Mouse (Mus musculus) Muller cell, postnatal 12 days (primary cell): ENCODE results near the gene Fbll1.

ENCODE experiments used
- DNase-seq: peaks from one replicate; pipeline ENCODE4 v3.0.0-alpha.2; 2015; ENCODE audit errors: inconsistent ontology term

The Fbll1 gene

GRCm38 (mm10) chr11:35784002-35784401 is 14.7 kb downstream of the Fbll1 start:
- DNase-seq, result no peak

- DNase-seq, result no peak
These were observed 15.6 kb downstream of the Fbll1 start for GRCm38 (mm10) chr11:35783038-35783437.

- DNase-seq, result no peak
These were observed 16.2 kb downstream of the Fbll1 start for GRCm38 (mm10) chr11:35782444-35782843.

- no peak for DNase-seq
These were observed 18.3 kb downstream of the Fbll1 start for GRCm38 (mm10) chr11:35780336-35780735.

GRCm38 (mm10) chr11:35776452-35776851 is 22.2 kb downstream of the Fbll1 start:
- DNase-seq, result no peak

GRCm38 (mm10) chr11:35775606-35776005 is 23.1 kb downstream of the Fbll1 start:
- DNase-seq, result peak; percentile 46

- DNase-seq, result no peak
These were observed 27.8 kb downstream of the Fbll1 start for GRCm38 (mm10) chr11:35770741-35771504.

GRCm38 (mm10) chr11:35769746-35770437 is 28.8 kb downstream of the Fbll1 start:
- DNase-seq, result peak; percentile 90

GRCm38 (mm10) chr11:35769188-35769745 is 29.4 kb downstream of the Fbll1 start, which contains the start of gene Pank3:
Pank3 (plus strand) TSS chr11:35769484.
- DNase-seq, result peak; percentile 99

GRCm38 (mm10) chr11:35766845-35767244 is 31.8 kb downstream of the Fbll1 start:
- no peak for DNase-seq

- no peak for DNase-seq
These were observed 38.1 kb downstream of the Fbll1 start for GRCm38 (mm10) chr11:35760627-35761003.

- no peak for DNase-seq
These were observed 38.6 kb downstream of the Fbll1 start for GRCm38 (mm10) chr11:35760001-35760626.

- DNase-seq, result no peak
These were observed 42.0 kb downstream of the Fbll1 start for GRCm38 (mm10) chr11:35756411-35757303.

- peak; percentile 16 for DNase-seq
These were observed 43.1 kb downstream of the Fbll1 start for GRCm38 (mm10) chr11:35755546-35755945.

- peak; percentile 17 for DNase-seq
These were observed 43.7 kb downstream of the Fbll1 start for GRCm38 (mm10) chr11:35754906-35755418.

- DNase-seq, result no peak
These were observed 48.1 kb downstream of the Fbll1 start for GRCm38 (mm10) chr11:35750578-35750977.
